Mouse (Mus musculus) brain, embryonic 14.5 days (tissue): ENCODE data around the gene Tmem131.

ENCODE experiments used
- CTCF ChIP-seq: fragments of 200-500 bp; IDR thresholded peaks from 2 replicates; pipeline ENCODE4 v1.5.1; 2012; ENCODE audit warnings: inconsistent platforms, mild to moderate bottlenecking, moderate library complexity, borderline replicate concordance; ENCODE audit not compliant: insufficient read depth, insufficient read length; ENCODE audit errors: extremely low read depth
- POLR2A ChIP-seq: fragments of 200-500 bp; IDR thresholded peaks from 2 replicates; pipeline ENCODE4 v1.6.1; 2012; ENCODE audit warnings: mild to moderate bottlenecking, inconsistent platforms, borderline replicate concordance; ENCODE audit not compliant: poor library complexity, insufficient read depth, insufficient read length, severe bottlenecking; ENCODE audit errors: extremely low read depth

DNA sequence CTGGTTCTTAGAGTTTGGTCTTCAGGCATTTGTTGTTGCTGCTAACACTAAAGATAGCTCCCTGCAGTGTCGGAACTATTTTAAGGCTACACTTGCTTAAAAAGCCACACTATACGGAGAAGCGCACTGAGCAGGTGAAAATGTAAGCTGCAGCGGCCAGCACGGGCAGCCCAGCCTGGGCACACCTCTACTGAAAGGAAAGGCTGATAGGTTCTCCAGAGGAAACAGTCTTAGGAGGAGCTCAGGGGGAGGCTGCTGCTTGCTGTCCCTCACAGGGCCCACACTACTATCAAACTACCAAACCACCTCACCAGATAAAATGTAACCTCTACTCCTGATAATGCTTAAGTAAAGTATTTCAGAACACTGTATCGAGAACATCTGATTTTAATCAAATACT, 16.7 kb downstream of the Tmem131 start:
- TF ChIP-seq CTCF: no peak
- TF ChIP-seq POLR2A: no peak
